Mouse (Mus musculus): ENCODE measurements around the gene Syt8. TPM values are rescaled to one million over a fixed set of nuclear protein-coding genes. Genes with fewer than 3 reads are reported as not detected.
A peak's percentile ranks its signal among the peaks of the same experiment; 100 is the strongest.

Gene Syt8
- total RNA-seq, 2 experiments from 2014 or later, result not detected

- no peak for DNase-seq
- intact Hi-C loops (cut with DNase I), result no loop called here
Observed at GRCm38 (mm10) chr7:142407935-142408334, 26.7 kb upstream of the Syt8 start.

- intact Hi-C loops (cut with DNase I), result no loop called here
- DNase-seq, result no peak
Observed at GRCm38 (mm10) chr7:142408686-142409085, 26.0 kb upstream of the Syt8 start.

- intact Hi-C loops (cut with DNase I), result no loop called here
- no peak for DNase-seq
Observed at GRCm38 (mm10) chr7:142409603-142410002, 25.0 kb upstream of the Syt8 start.

GRCm38 (mm10) chr7:142413285-142413684 lies 21.4 kb upstream of the Syt8 start:
- intact Hi-C loops (cut with DNase I), result loop anchor here (2.0 kb wide), 1 partner anchor 16 kb away; no protein-coding TSS in a partner anchor
- no peak for DNase-seq

- no peak for DNase-seq
- intact Hi-C loops (cut with DNase I), result no loop called here
Observed at GRCm38 (mm10) chr7:142415314-142415713, 19.3 kb upstream of the Syt8 start.

GRCm38 (mm10) chr7:142416225-142416624 lies 18.4 kb upstream of the Syt8 start:
- DNase-seq, result peak in 1 of 2 experiments; percentile 5
- intact Hi-C loops (cut with DNase I), result no loop called here

- DNase-seq, result no peak
- intact Hi-C loops (cut with DNase I), result no loop called here
Observed at GRCm38 (mm10) chr7:142418027-142418426, 16.6 kb upstream of the Syt8 start.

- intact Hi-C loops (cut with DNase I), result no loop called here
- DNase-seq, result no peak
Observed at GRCm38 (mm10) chr7:142418679-142419078, 16.0 kb upstream of the Syt8 start.

- DNase-seq, result no peak
- intact Hi-C loops (cut with DNase I), result no loop called here
Observed at GRCm38 (mm10) chr7:142419887-142420286, 14.8 kb upstream of the Syt8 start.

- DNase-seq, result no peak
- intact Hi-C loops (cut with DNase I), result no loop called here
Observed at GRCm38 (mm10) chr7:142421826-142422225, 12.8 kb upstream of the Syt8 start.

- intact Hi-C loops (cut with DNase I), result loop anchor here (2.0 kb wide), 2 partner anchors 65 to 91 kb away; no protein-coding TSS in a partner anchor
Observed at GRCm38 (mm10) chr7:142425641-142426213, 8.9 kb upstream of the Syt8 start.

GRCm38 (mm10) chr7:142428213-142428612 lies 6.4 kb upstream of the Syt8 start:
- DNase-seq, result peak in 1 of 2 experiments; percentile 24
- intact Hi-C loops (cut with DNase I), result no loop called here

More at GRCm38 (mm10) chr7:142425641-142426213, 8.9 kb upstream of the Syt8 start:
- peak in 1 of 2 experiments; percentile 60 for DNase-seq

- intact Hi-C loops (cut with DNase I), result no loop called here
Observed at GRCm38 (mm10) chr7:142430160-142430678, 4.4 kb upstream of the Syt8 start.

GRCm38 (mm10) chr7:142431106-142431505 lies 3.5 kb upstream of the Syt8 start:
- intact Hi-C loops (cut with DNase I), result no loop called here
- no peak for DNase-seq

More at GRCm38 (mm10) chr7:142430160-142430678, 4.4 kb upstream of the Syt8 start:
- DNase-seq, result peak; percentile 20 to 33

- intact Hi-C loops (cut with DNase I), result loop anchor here (2.0 kb wide), 1 partner anchor 117 kb away; no protein-coding TSS in a partner anchor
- DNase-seq, result peak in 1 of 2 experiments; percentile 13
Observed at GRCm38 (mm10) chr7:142433623-142434022, 1.0 kb upstream of the Syt8 start.

- intact Hi-C loops (cut with DNase I), result loop anchor here (1.0 to 5.0 kb wide), 4 partner anchors 73 to 242 kb away; no protein-coding TSS in a partner anchor
- DNase-seq, result peak; percentile 72 to 75
Observed at GRCm38 (mm10) chr7:142435524-142435923, 874 bp downstream of the Syt8 start.

- intact Hi-C loops (cut with DNase I), result loop anchor here (5.0 kb wide), 1 partner anchor 240 kb away; no protein-coding TSS in a partner anchor
- peak in 1 of 2 experiments; percentile 3 for DNase-seq
Observed at GRCm38 (mm10) chr7:142437324-142437723, 2.7 kb downstream of the Syt8 start.

GRCm38 (mm10) chr7:142439966-142440365 lies 5.3 kb downstream of the Syt8 start:
- intact Hi-C loops (cut with DNase I), result loop anchor here (1.0 to 5.0 kb wide), 3 partner anchors 57 to 237 kb away; no protein-coding TSS in a partner anchor
- no peak for DNase-seq

GRCm38 (mm10) chr7:142440657-142441114 lies 6.0 kb downstream of the Syt8 start:
- intact Hi-C loops (cut with DNase I), result loop anchor here (1.0 kb wide), 1 partner anchor 57 kb away; no protein-coding TSS in a partner anchor
- DNase-seq, result peak in 1 of 2 experiments; percentile 69

- intact Hi-C loops (cut with DNase I), result no loop called here
- no peak for DNase-seq
Observed at GRCm38 (mm10) chr7:142441585-142441984, 6.9 kb downstream of the Syt8 start, which contains the start of gene Tnni2. Gene Tnni2, plus strand, starts transcription at chr7:142441808.

GRCm38 (mm10) chr7:142442081-142442907 lies 7.6 kb downstream of the Syt8 start:
- DNase-seq, result no peak
- intact Hi-C loops (cut with DNase I), result no loop called here

Data from heart, postnatal 36 days (tissue).